Mouse (Mus musculus) right cerebral cortex, adult 18-20 months (tissue): ENCODE data around the gene Cd40.
A peak's percentile ranks its signal among the peaks of the same experiment; 100 is the strongest.

ENCODE experiments used
- DNase-seq: peaks from one replicate; pipeline ENCODE4 v3.0.0; 2022; ENCODE audit warnings: mixed read lengths

Cd40 gene

GRCm38 (mm10) chr2:165105513-165106079 lies 50.2 kb downstream of the Cd40 start:
- peak; percentile 53 for DNase-seq

GRCm38 (mm10) chr2:165106585-165106984 lies 51.2 kb downstream of the Cd40 start:
- DNase-seq = peak; percentile 39

GRCm38 (mm10) chr2:165112149-165112548 lies 56.7 kb downstream of the Cd40 start:
- peak; percentile 55 for DNase-seq

- no peak for DNase-seq
Measured at GRCm38 (mm10) chr2:165113733-165114132, 58.3 kb downstream of the Cd40 start.

- no peak for DNase-seq
Measured at GRCm38 (mm10) chr2:165120765-165121164, 65.3 kb downstream of the Cd40 start.

GRCm38 (mm10) chr2:165121206-165121840 lies 65.9 kb downstream of the Cd40 start:
- peak; percentile 49 for DNase-seq
